Mouse (Mus musculus) splenic B cell, adult 2 months (primary cell): Measurements from ENCODE around the gene Gucd1.
"Not testable (repeated sequence)": the region's sequence is repeated elsewhere in the genome, so short reads cannot be mapped to it uniquely, and the experiment has no call there.

ENCODE experiments used
- DNase-seq: peaks from one replicate; pipeline ENCODE4 v3.0.0-alpha.2; 2011; ENCODE audit warnings: low read depth, low spot score
- H3K27me3 ChIP-seq: 2 replicates; pipeline ENCODE4 v1.6.1; 2012; ENCODE audit warnings: mild to moderate bottlenecking, low read length, moderate library complexity, mixed read lengths; ENCODE audit not compliant: control insufficient read depth, poor library complexity, insufficient read depth, severe bottlenecking
- H3K36me3 ChIP-seq: 2 replicates; pipeline ENCODE4 v1.6.1; 2012; ENCODE audit warnings: mild to moderate bottlenecking, low read length, moderate library complexity, mixed read lengths; ENCODE audit not compliant: control insufficient read depth, poor library complexity, insufficient read depth, severe bottlenecking

Gene Gucd1

DNA sequence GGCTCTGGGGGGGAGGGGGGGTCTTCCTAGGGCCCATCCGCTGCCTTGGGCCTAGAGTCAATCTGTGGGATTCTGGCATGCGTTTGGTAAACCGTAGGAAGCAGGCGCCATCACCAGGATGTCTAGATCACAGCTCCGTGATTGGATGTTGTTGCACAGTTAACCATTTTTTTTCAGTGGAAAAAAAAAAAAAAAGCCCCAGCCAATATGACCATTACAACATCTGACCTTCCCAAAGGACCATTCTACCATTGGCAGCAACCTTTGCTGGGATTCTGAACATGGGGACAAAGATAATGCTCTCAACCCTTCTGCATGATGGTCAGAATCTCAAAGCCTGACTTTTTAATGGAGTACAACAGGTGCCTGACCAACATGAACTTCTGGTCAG lies 87.6 kb downstream of the Gucd1 start:
- Histone ChIP-seq H3K27me3 (no peaks in the 10 kb centered on the region), H3K36me3 (no peaks in the 10 kb centered on the region)
- DNase-seq: no peak

GRCm38 (mm10) chr10:75429522-75430146 lies 88.1 kb downstream of the Gucd1 start:
- H3K27me3 ChIP-seq: no peaks in the 10 kb centered on the region
- no peaks in the 10 kb centered on the region for H3K36me3 ChIP-seq
- peak; percentile 81 for DNase-seq

DNA sequence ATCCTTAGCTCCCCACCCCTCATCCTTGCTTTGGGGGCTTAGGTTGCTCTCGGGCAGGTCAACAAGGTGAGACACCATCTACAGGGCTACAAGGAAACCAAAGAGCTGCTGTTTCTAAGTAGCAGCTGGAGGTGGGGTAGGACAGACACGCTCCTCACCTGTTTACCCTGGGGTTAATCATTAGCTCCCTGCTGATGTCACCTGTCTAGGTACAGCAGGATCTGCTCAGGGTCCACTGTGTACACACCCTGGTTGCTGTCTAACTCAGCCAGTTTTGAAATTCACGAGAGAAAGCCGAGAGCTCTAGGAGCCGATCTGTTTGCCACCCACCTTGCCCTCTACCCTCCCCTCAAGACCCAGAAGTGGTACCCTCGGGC lies 88.8 kb downstream of the Gucd1 start:
- Histone ChIP-seq H3K36me3 (no peaks in the 10 kb centered on the region), H3K27me3 (no peaks in the 10 kb centered on the region)
- DNase-seq: no peak

DNA sequence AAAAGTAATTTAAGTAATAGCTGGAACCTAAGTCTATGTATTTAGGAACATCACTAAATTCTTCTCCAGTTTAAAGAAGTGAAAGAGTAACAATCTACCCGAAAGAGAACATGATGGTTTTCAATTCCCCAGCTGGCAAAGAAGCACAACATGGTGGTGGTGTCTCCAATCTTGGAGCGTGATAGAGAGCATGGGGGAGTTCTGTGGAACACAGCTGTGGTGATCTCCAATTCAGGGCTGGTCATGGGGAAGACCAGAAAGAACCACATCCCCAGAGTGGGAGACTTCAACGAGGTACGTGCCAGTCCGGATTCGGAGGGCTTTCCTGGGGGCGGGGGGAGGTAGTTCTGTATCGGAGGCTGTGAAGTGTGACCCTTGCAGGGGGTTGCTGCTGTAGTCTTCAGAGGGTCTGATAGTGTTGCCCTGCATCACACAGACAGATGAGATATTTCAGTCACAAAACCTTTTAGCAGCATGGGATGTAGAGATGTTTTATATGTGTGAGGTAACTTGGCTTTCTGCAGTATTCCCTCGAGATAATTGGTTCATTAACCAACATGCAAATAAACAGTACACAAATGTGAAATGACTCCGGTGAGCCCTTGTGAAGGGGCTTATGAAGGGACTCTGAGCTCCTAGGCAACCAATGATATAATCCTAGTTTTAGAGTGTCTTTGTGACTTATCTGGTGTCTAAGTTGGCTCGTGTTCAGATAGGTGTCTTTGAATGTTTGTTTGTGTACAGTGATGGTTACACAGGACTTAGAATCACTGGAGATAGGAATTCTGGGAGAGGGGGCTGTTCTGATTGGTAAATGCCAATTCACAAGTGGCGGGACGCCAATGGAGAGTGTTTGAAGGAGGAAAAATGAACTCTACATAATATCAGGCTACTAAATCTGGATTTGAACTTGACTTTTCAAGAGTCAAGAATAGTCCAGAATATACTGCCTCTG lies 89.4 kb downstream of the Gucd1 start:
- Histone ChIP-seq H3K27me3 (no peaks in the 10 kb centered on the region), H3K36me3 (no peaks in the 10 kb centered on the region)
- DNase-seq: peak; percentile 55

DNA sequence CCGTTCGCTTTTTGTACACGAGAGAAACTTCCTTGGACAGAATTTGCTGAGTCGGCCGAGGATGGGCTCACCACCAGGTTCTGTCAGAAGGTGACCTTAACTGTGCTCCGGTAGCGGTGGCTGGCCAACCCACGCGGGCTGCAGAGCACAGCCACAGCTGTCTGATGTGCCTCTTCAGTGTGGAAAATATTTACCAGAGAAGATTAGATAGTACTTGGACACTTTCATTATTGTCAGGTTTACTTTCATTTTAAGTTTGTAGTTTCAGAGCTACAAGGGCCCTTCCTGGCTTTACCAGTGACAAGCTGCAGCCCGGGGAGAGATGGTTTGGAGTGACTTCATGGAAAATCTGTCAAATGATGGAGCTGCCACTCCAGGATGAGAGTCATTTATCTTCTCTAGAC lies 93.3 kb downstream of the Gucd1 start:
- Histone ChIP-seq H3K27me3 (no peaks in the 10 kb centered on the region), H3K36me3 (no peaks in the 10 kb centered on the region)
- no peak for DNase-seq

DNA sequence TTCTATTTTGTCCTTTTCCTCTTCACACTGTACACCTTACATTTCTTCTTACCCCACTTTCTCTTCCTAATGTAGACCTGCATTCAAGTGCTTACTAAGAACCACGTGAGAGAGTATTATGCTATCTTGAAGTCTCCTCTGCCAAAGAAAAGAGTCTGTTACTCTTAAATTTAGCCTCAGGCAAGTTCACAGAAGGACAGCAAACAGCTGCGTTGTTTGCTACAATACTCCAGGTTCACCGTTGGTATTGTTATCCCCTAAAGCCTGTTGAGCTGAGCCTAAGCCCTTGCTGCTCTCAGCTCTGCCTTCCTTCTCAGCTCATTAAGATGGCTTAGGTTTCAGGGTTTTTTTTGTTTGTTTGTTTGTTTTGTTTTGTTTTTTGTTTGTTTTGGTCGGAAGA lies 99.0 kb downstream of the Gucd1 start:
- no peaks in the 10 kb centered on the region for H3K36me3 ChIP-seq

GRCm38 (mm10) chr10:75417363-75418042 lies 100.3 kb downstream of the Gucd1 start:
- peak; percentile 34 for DNase-seq
- Histone ChIP-seq H3K36me3 (no peaks in the 10 kb centered on the region), H3K27me3 (no peaks in the 10 kb centered on the region)

More for the DNA sequence above, 99.0 kb downstream of the Gucd1 start:
- H3K27me3 ChIP-seq: no peaks in the 10 kb centered on the region
- DNase-seq: no peak

GRCm38 (mm10) chr10:75414925-75415324 lies 102.8 kb downstream of the Gucd1 start:
- no peaks in the 10 kb centered on the region for H3K27me3 ChIP-seq
- no peaks in the 10 kb centered on the region for H3K36me3 ChIP-seq
- no peak for DNase-seq

DNA sequence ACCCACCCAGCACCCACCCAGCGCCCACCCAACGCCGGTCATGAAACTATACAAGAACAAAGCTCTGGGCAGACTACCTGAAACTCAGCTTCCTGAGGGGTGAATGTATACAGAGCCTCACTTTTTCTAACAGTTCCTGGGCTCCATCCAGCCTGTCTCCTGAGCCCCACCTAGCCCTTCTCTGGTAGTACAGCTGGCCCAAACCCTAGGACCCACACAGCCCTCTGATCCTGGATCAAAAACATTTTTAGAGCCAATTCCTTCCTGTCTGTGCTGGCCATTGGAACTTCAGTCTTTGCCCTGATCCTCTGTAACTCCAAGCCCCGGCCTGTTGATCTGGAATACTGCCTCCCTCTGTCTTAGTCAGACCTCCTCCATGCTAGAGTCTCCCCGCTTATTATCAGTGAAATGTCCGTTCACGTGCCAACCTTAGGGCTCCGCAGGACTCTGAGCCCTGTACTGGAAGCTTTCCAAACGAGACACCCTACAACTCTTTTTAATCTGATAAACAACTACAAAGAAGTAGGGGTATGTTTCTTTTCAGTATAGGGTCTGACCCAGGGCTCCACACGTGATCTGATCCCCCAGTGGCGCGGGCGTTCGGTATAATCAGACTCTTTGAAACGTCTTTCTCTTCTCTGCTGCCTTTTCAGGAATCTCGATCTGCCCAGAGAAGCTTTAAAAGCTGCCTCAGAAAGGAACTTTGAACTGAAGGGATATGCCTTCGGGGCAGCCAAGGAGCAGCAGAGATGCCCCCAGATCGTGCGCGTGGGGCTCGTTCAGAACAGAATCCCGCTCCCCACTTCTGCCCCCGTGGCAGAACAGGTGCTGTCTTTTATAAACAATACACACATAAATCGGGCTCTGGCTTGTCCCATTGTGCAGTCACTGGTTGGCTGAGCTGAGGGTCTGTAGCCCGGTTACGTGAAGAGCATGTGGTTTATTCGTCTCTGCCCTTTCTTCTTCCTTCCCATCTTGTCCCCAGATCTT lies 105.4 kb downstream of the Gucd1 start:
- Histone ChIP-seq H3K36me3 (no peaks in the 10 kb centered on the region), H3K27me3 (no peaks in the 10 kb centered on the region)
- no peak for DNase-seq

- H3K27me3 ChIP-seq, H3K36me3 ChIP-seq: not testable (repeated sequence)
- peak; percentile 54 for DNase-seq
Observed at GRCm38 (mm10) chr10:75411343-75412113, 106.2 kb downstream of the Gucd1 start.

GRCm38 (mm10) chr10:75407741-75408140 lies 110.0 kb downstream of the Gucd1 start:
- H3K36me3 ChIP-seq: no peaks in the 10 kb centered on the region
- DNase-seq: no peak
- H3K27me3 ChIP-seq: no peaks in the 10 kb centered on the region

DNA sequence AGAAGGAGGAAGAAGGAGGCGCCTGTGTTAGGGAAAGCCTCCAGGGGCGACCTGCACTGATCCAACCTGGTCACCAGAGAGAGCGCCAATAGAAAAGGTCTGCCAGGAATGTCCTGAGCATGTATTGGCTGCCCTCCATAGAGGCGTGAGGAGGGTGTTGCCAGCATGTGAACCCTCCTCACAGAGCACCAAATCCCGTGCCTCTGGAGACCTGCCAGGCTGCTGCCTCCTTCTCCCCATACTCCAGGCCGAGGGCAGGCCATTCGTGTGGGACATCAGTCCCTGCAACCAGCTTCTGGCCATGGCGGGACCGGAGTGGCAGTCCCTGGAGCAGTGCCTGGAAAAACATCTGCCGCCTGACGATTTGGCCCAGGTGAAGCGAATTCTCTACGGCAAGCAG lies 111.0 kb downstream of the Gucd1 start:
- Histone ChIP-seq H3K27me3 (no peaks in the 10 kb centered on the region), H3K36me3 (no peaks in the 10 kb centered on the region)
- DNase-seq: no peak

DNA sequence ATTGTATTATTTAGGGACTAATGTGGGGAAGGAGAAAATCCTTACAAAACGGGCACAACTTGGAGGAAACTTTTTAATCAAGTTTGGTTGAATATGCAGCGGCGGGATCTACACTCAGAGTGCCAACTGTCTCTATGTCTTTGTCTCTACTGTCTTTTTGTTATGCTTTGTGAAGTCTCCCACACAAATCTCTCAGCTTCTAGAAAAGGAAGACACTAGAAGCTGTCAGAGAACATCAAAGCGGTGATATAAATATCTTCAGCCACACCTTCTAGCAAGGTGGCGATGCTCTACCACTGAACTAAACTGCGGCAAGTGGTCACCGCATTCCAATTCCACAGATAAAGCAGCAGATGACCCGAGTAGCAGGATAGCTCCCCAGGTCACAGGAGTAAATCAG lies 111.9 kb downstream of the Gucd1 start:
- Histone ChIP-seq H3K27me3 (no peaks in the 10 kb centered on the region), H3K36me3 (no peaks in the 10 kb centered on the region)
- no peak for DNase-seq
